Mouse (Mus musculus) neural tube, embryonic 14.5 days (tissue): ENCODE measurements around the gene Hbb-bs. TPM values are rescaled to one million over a fixed set of nuclear protein-coding genes. Genes with fewer than 3 reads are reported as not detected.
"Not testable (repeated sequence)": the region's sequence is repeated elsewhere in the genome, so short reads cannot be mapped to it uniquely, and the experiment has no call there.

Source experiments
- ATAC-seq: fragments of 200-750 bp; cut with Nextera tagmentation; 2 replicates; pipeline ENCODE4 v1.8.0; 2017; ENCODE audit warnings: low read depth, mild to moderate bottlenecking, moderate TSS enrichment, moderate library complexity
- H3K27ac ChIP-seq: fragments of 300-500 bp; sonication (generic); 2 replicates; pipeline ENCODE4 v1.5.1; 2014; ENCODE audit warnings: low read depth, mild to moderate bottlenecking, control low read depth, low read length, moderate library complexity, mixed read lengths
- H3K27me3 ChIP-seq: fragments of 300-500 bp; sonication (generic); 2 replicates; pipeline ENCODE4 v1.6.1; 2014; ENCODE audit warnings: low read length; ENCODE audit not compliant: control insufficient read depth, insufficient read depth
- H3K36me3 ChIP-seq: fragments of 300-500 bp; sonication (generic); 2 replicates; pipeline ENCODE4 v1.6.1; 2014; ENCODE audit warnings: low read length, mixed read lengths; ENCODE audit not compliant: control insufficient read depth, insufficient read depth
- H3K4me1 ChIP-seq: fragments of 300-500 bp; sonication (generic); 2 replicates; pipeline ENCODE4 v1.6.1; 2014; ENCODE audit warnings: low read length; ENCODE audit not compliant: control insufficient read depth, insufficient read depth
- H3K4me2 ChIP-seq: fragments of 300-500 bp; sonication (generic); 2 replicates; pipeline ENCODE4 v1.6.1; 2014; ENCODE audit warnings: mild to moderate bottlenecking, low read depth, low read length, control low read depth
- H3K4me3 ChIP-seq: fragments of 300-500 bp; sonication (generic); 2 replicates; pipeline ENCODE4 v1.5.1; 2014; ENCODE audit warnings: low read depth, low read length, control low read depth, mixed read lengths
- H3K9ac ChIP-seq: fragments of 300-500 bp; sonication (generic); replicated peaks from 2 replicates; pipeline ENCODE4 v1.6.1; 2014; ENCODE audit warnings: low read depth, mild to moderate bottlenecking, control low read depth, low read length, mixed read lengths
- H3K9me3 ChIP-seq: fragments of 300-500 bp; sonication (generic); 2 replicates; pipeline ENCODE4 v1.6.1; 2016; ENCODE audit warnings: low read length; ENCODE audit not compliant: control insufficient read depth
- WGBS: fragments of 180-500 bp; shearing (Covaris S2); extraction: QIAGEN DNeasy Blood & Tissue Kit; methylation state at CpG from one replicate; pipeline ENCODE4 v1.1.7; 2014; 5-methylcytosine and 5-hydroxymethylcytosine counted together
- polyA plus RNA-seq: library from polyadenylated mRNA; unstranded; fragments of >200 nt; fragmentation: Nextera tagmentation; extraction: Ambion mirVana; gene quantifications from 2 replicates; pipeline ENCODE4 v1.2.1, GENCODE M21; 2014

The Hbb-bs gene
- polyA plus RNA-seq, 1 experiment from 2014 or later, result 4,105 TPM

GRCm38 (mm10) chr7:103808120-103808519 is 19.8 kb downstream of the Hbb-bs start:
- not testable (repeated sequence) for H3K4me3 ChIP-seq, H3K9ac ChIP-seq, H3K27ac ChIP-seq, H3K27me3 ChIP-seq, H3K4me2 ChIP-seq, H3K4me1 ChIP-seq, ATAC-seq, H3K36me3 ChIP-seq, H3K9me3 ChIP-seq
- 74% methylated on average over 2 of the region's 2 CpGs for WGBS

GRCm38 (mm10) chr7:103806856-103807255 is 21.0 kb downstream of the Hbb-bs start:
- WGBS, result 71% methylated on average over 1 of the region's 1 CpGs
- no peaks in the 10 kb centered on the region for H3K27me3 ChIP-seq

DNA sequence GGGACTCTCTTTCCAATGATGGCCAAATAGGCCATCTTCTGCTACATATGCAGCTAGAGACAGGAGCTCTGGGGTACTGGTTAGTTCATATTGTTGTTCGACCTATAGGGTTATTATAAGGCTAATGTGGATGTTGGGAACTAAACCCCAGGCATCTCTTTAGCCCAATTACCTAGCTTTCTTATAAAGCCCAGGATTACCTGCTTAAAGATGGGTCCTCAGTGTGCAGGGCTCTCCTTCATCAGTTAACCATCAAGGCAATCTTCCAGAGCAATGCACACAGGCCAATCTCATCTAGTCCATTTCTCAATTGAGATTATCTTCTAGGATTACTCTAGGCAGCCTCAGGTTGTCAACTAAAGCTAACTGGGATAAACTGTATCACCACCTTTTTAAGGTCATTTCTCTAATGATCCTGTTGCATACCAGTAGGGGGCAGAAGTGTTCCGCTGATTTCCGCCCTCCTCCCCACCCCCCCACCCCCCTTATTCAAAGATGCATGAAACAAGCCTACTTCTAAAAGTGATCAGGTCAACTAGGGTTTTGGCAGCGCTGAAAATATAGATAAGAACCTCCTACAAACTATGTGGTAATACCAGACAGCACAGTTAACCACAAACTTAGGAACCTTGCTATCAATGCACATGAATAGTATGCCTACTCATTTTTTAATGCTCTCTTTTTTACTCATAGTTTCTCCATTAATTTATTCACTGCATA is 35.1 kb downstream of the Hbb-bs start:
- no peak overlapping the region for H3K27ac ChIP-seq
- 31% methylated on average over 4 of the region's 4 CpGs for WGBS
- no peak for ATAC-seq
- no peak overlapping the region for H3K4me2 ChIP-seq
- no peaks in the 10 kb centered on the region for H3K9me3 ChIP-seq
- H3K4me3 ChIP-seq, result no peak overlapping the region
- H3K36me3 ChIP-seq, result no peaks in the 10 kb centered on the region
- no peaks in the 10 kb centered on the region for H3K27me3 ChIP-seq
- no peaks in the 10 kb centered on the region for H3K4me1 ChIP-seq
- no peak overlapping the region for H3K9ac ChIP-seq

More at GRCm38 (mm10) chr7:103806856-103807255, 21.0 kb downstream of the Hbb-bs start:
- no peak for ATAC-seq
- H3K27ac ChIP-seq, result no peak overlapping the region
- no peaks in the 10 kb centered on the region for H3K36me3 ChIP-seq
- H3K4me2 ChIP-seq, result no peak overlapping the region
- no peaks in the 10 kb centered on the region for H3K4me1 ChIP-seq
- no peak overlapping the region for H3K9ac ChIP-seq
- no peak overlapping the region for H3K4me3 ChIP-seq
- H3K9me3 ChIP-seq, result no peaks in the 10 kb centered on the region

DNA sequence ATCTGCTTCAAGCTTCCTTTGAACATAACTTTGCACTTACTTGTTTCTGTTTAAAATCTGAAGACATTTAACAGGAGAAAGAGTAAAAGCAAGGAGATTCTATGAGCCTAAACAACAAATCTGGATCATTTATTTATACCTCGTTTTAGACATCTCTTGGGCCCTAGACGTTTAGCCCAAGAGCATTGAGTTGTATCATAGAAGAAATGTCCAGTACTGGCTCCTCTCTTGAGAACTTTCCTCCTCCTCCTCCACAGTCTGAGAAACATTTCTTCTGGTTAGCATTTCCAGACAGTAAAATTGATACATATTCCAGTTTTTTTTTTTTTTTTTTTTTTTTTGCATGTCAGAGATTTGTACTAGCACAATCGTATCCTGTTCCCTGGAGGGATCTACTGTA is 36.2 kb downstream of the Hbb-bs start, which contains the start of gene Olfr67:
Gene Olfr67 (minus strand): TSS at position 101 of the 400 bp plus-strand sequence.
- 83% methylated on average over 3 of the region's 3 CpGs for WGBS

GRCm38 (mm10) chr7:103779598-103779997 is 48.3 kb downstream of the Hbb-bs start, which contains the start of gene Olfr68:
Olfr68 (minus strand) TSS chr7:103779698.
- H3K4me1 ChIP-seq, result no peaks in the 10 kb centered on the region
- H3K9me3 ChIP-seq, result no peaks in the 10 kb centered on the region
- no peak within 1 kb of the TSS for H3K4me3 ChIP-seq
- ATAC-seq, result no peak
- no peak within 1 kb of the TSS for H3K4me2 ChIP-seq
- H3K36me3 ChIP-seq, result no peaks in the 10 kb centered on the region
- no peak within 1 kb of the TSS for H3K27ac ChIP-seq
- H3K27me3 ChIP-seq, result no peaks in the 10 kb centered on the region
- WGBS, result 81% methylated on average over 3 of the region's 3 CpGs
- H3K9ac ChIP-seq, result no peak within 1 kb of the TSS

More for the DNA sequence above, 36.2 kb downstream of the Hbb-bs start, which contains the start of gene Olfr67:
- no peaks in the 10 kb centered on the region for H3K27me3 ChIP-seq
- no peak within 1 kb of the TSS for H3K4me2 ChIP-seq
- no peak within 1 kb of the TSS for H3K9ac ChIP-seq
- H3K4me3 ChIP-seq, result no peak within 1 kb of the TSS
- no peaks in the 10 kb centered on the region for H3K9me3 ChIP-seq
- no peak for ATAC-seq
- no peaks in the 10 kb centered on the region for H3K4me1 ChIP-seq
- no peak within 1 kb of the TSS for H3K27ac ChIP-seq
- H3K36me3 ChIP-seq, result no peaks in the 10 kb centered on the region

GRCm38 (mm10) chr7:103777652-103778051 is 50.2 kb downstream of the Hbb-bs start:
- H3K9ac ChIP-seq, ATAC-seq, H3K36me3 ChIP-seq, H3K9me3 ChIP-seq, H3K4me2 ChIP-seq, H3K27ac ChIP-seq, H3K4me3 ChIP-seq, H3K4me1 ChIP-seq, H3K27me3 ChIP-seq: not testable (repeated sequence)
- WGBS, result 94% methylated on average over 4 of the region's 4 CpGs

Other genes with a start within 250 kb of the Hbb-bs start
- not detected in 2 replicates for gene Olfr618, start 238.0 kb downstream of the Hbb-bs start, polyA plus RNA-seq
- gene Olfr619, start 227.5 kb downstream of the Hbb-bs start, polyA plus RNA-seq, result not detected in 2 replicates
- not detected in 2 replicates for gene Olfr620, start 215.6 kb downstream of the Hbb-bs start, polyA plus RNA-seq
- not detected in 2 replicates for gene Olfr622, start 185.4 kb downstream of the Hbb-bs start, polyA plus RNA-seq
- gene Olfr623, start 164.4 kb downstream of the Hbb-bs start, polyA plus RNA-seq, result not detected in 2 replicates
- not detected in 2 replicates for gene Olfr624, start 156.9 kb downstream of the Hbb-bs start, polyA plus RNA-seq
- gene Olfr625-ps1, start 145.4 kb downstream of the Hbb-bs start, polyA plus RNA-seq, result not detected in 2 replicates
- gene Olfr243, start 113.4 kb downstream of the Hbb-bs start, polyA plus RNA-seq, result not detected in 2 replicates
- gene Olfr628, start 97.7 kb downstream of the Hbb-bs start, polyA plus RNA-seq, result not detected in 2 replicates
- gene Olfr629, start 83.2 kb downstream of the Hbb-bs start, polyA plus RNA-seq, result not detected in 2 replicates
- not detected in 2 replicates for gene Olfr630, start 70.8 kb downstream of the Hbb-bs start, polyA plus RNA-seq
- not detected in 2 replicates for gene Olfr69, start 56.5 kb downstream of the Hbb-bs start, polyA plus RNA-seq
- not detected in 2 replicates for gene Olfr68, start 48.4 kb downstream of the Hbb-bs start, polyA plus RNA-seq
- gene Olfr67, start 36.3 kb downstream of the Hbb-bs start, polyA plus RNA-seq, result not detected in 2 replicates
- gene Hbb-bt, start 14.1 kb downstream of the Hbb-bs start, polyA plus RNA-seq, result 1,217 and 1,461 TPM in 2 replicates
- not detected in 2 replicates for gene Hbb-bh2, start 12.4 kb upstream of the Hbb-bs start, polyA plus RNA-seq
- 1.5 and 5.1 TPM in 2 replicates for gene Hbb-bh1, start 15.1 kb upstream of the Hbb-bs start, polyA plus RNA-seq
- 261 and 1,449 TPM in 2 replicates for gene Hbb-y, start 25.1 kb upstream of the Hbb-bs start, polyA plus RNA-seq
- gene Olfr66, start 58.2 kb upstream of the Hbb-bs start, polyA plus RNA-seq, result not detected in 2 replicates
- not detected in 2 replicates for gene Olfr64, start 66.4 kb upstream of the Hbb-bs start, polyA plus RNA-seq
- gene Olfr65, start 75.4 kb upstream of the Hbb-bs start, polyA plus RNA-seq, result not detected in 2 replicates
- gene Olfr631, start 100.7 kb upstream of the Hbb-bs start, polyA plus RNA-seq, result not detected in 2 replicates
- not detected in 2 replicates for gene Olfr632, start 106.3 kb upstream of the Hbb-bs start, polyA plus RNA-seq
- gene Olfr633, start 116.3 kb upstream of the Hbb-bs start, polyA plus RNA-seq, result not detected in 2 replicates
- 0.03 TPM in 1 of 2 replicates, not detected in the other for gene Olfr635, start 143.1 kb upstream of the Hbb-bs start, polyA plus RNA-seq
- not detected in 2 replicates for gene Olfr638, start 170.7 kb upstream of the Hbb-bs start, polyA plus RNA-seq
- 0.04 TPM in 1 of 2 replicates, not detected in the other for gene Olfr639, start 189.2 kb upstream of the Hbb-bs start, polyA plus RNA-seq
- gene Olfr640, start 197.5 kb upstream of the Hbb-bs start, polyA plus RNA-seq, result not detected in 2 replicates
- not detected in 2 replicates for gene Olfr641, start 207.3 kb upstream of the Hbb-bs start, polyA plus RNA-seq
- not detected in 2 replicates for gene Olfr642, start 224.6 kb upstream of the Hbb-bs start, polyA plus RNA-seq
- gene 4930516K23Rik, start 233.3 kb upstream of the Hbb-bs start, polyA plus RNA-seq, result not detected in 2 replicates
- not detected in 2 replicates for gene Olfr644, start 243.8 kb upstream of the Hbb-bs start, polyA plus RNA-seq